Mouse (Mus musculus) neural tube, embryonic 14.5 days (tissue): ENCODE data around the gene 4930524N10Rik. TPM values are rescaled to one million over a fixed set of nuclear protein-coding genes. Genes with fewer than 3 reads are reported as not detected.

ENCODE experiments used
- ATAC-seq: fragments of 200-750 bp; cut with Nextera tagmentation; 2 replicates; pipeline ENCODE4 v1.8.0; 2017; ENCODE audit warnings: low read depth, mild to moderate bottlenecking, moderate TSS enrichment, moderate library complexity
- H3K27ac ChIP-seq: fragments of 300-500 bp; sonication (generic); 2 replicates; pipeline ENCODE4 v1.5.1; 2014; ENCODE audit warnings: low read depth, mild to moderate bottlenecking, control low read depth, low read length, moderate library complexity, mixed read lengths
- H3K27me3 ChIP-seq: fragments of 300-500 bp; sonication (generic); 2 replicates; pipeline ENCODE4 v1.6.1; 2014; ENCODE audit warnings: low read length; ENCODE audit not compliant: control insufficient read depth, insufficient read depth
- H3K36me3 ChIP-seq: fragments of 300-500 bp; sonication (generic); 2 replicates; pipeline ENCODE4 v1.6.1; 2014; ENCODE audit warnings: low read length, mixed read lengths; ENCODE audit not compliant: control insufficient read depth, insufficient read depth
- H3K4me1 ChIP-seq: fragments of 300-500 bp; sonication (generic); 2 replicates; pipeline ENCODE4 v1.6.1; 2014; ENCODE audit warnings: low read length; ENCODE audit not compliant: control insufficient read depth, insufficient read depth
- H3K4me2 ChIP-seq: fragments of 300-500 bp; sonication (generic); 2 replicates; pipeline ENCODE4 v1.6.1; 2014; ENCODE audit warnings: mild to moderate bottlenecking, low read depth, low read length, control low read depth
- H3K4me3 ChIP-seq: fragments of 300-500 bp; sonication (generic); 2 replicates; pipeline ENCODE4 v1.5.1; 2014; ENCODE audit warnings: low read depth, low read length, control low read depth, mixed read lengths
- H3K9ac ChIP-seq: fragments of 300-500 bp; sonication (generic); replicated peaks from 2 replicates; pipeline ENCODE4 v1.6.1; 2014; ENCODE audit warnings: low read depth, mild to moderate bottlenecking, control low read depth, low read length, mixed read lengths
- H3K9me3 ChIP-seq: fragments of 300-500 bp; sonication (generic); 2 replicates; pipeline ENCODE4 v1.6.1; 2016; ENCODE audit warnings: low read length; ENCODE audit not compliant: control insufficient read depth
- WGBS: fragments of 180-500 bp; shearing (Covaris S2); extraction: QIAGEN DNeasy Blood & Tissue Kit; methylation state at CpG from one replicate; pipeline ENCODE4 v1.1.7; 2014; 5-methylcytosine and 5-hydroxymethylcytosine counted together
- polyA plus RNA-seq: library from polyadenylated mRNA; unstranded; fragments of >200 nt; fragmentation: Nextera tagmentation; extraction: Ambion mirVana; gene quantifications from 2 replicates; pipeline ENCODE4 v1.2.1, GENCODE M21; 2014

The 4930524N10Rik gene
- not detected in 2 replicates for polyA plus RNA-seq

DNA sequence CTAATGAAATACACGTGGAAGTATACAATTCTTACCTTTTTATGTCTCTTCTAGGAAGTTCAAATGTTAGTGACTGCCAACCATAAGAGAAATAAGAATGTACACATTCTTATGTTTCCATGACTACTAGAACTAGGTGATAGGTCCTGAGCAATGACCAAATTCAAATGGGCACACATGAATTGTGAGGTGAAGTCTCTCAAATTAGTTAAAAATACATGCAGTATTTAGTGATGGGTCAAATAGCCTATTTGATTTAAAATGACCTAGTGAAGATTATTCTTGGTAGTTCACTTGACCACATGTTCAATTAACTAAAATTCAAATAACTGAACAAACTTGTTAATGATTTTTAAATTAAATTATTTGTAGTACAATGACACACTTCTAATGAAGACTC is at the start of gene 4930524N10Rik:
4930524N10Rik (minus strand) TSS at position 101 of the 400 bp plus-strand sequence.
- no peaks in the 10 kb centered on the region for H3K9me3 ChIP-seq
- 12% methylated on average over 1 of the region's 1 CpGs for WGBS
- no peaks in the 10 kb centered on the region for H3K4me1 ChIP-seq
- H3K4me2 ChIP-seq = no peak within 1 kb of the TSS
- H3K9ac ChIP-seq = no peak within 1 kb of the TSS
- no peak within 1 kb of the TSS for H3K4me3 ChIP-seq
- H3K36me3 ChIP-seq = no peaks in the 10 kb centered on the region
- no peak within 1 kb of the TSS for H3K27ac ChIP-seq
- no peaks in the 10 kb centered on the region for H3K27me3 ChIP-seq
- no peak for ATAC-seq

DNA sequence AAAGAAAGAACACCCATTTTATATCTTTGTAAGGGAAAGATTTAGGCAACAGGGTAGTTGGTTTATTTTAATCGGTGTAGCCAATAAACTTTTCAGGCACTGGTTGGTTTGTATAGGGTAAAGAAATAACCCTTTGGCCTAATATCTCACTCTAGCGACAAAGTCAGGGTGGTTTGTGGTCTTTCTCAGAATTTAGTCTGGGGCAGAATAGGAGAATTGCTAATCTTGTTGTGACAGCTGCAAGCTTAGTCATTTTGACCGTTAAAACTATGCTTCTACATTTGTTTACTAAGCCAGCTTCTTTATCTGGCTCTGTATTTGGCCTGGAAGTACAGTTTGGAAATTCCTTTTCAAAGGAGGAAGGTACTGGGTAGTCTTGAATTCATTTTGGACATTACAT is 6.8 kb upstream of the 4930524N10Rik start:
- Histone ChIP-seq H3K4me2 (no peak overlapping the region), H3K36me3 (no peaks in the 10 kb centered on the region), H3K4me1 (no peaks in the 10 kb centered on the region), H3K4me3 (no peak overlapping the region), H3K27me3 (no peaks in the 10 kb centered on the region), H3K9me3 (no peaks in the 10 kb centered on the region), H3K27ac (no peak overlapping the region), H3K9ac (no peak overlapping the region)
- no peak for ATAC-seq
- WGBS = 72% methylated on average over 3 of the region's 3 CpGs

DNA sequence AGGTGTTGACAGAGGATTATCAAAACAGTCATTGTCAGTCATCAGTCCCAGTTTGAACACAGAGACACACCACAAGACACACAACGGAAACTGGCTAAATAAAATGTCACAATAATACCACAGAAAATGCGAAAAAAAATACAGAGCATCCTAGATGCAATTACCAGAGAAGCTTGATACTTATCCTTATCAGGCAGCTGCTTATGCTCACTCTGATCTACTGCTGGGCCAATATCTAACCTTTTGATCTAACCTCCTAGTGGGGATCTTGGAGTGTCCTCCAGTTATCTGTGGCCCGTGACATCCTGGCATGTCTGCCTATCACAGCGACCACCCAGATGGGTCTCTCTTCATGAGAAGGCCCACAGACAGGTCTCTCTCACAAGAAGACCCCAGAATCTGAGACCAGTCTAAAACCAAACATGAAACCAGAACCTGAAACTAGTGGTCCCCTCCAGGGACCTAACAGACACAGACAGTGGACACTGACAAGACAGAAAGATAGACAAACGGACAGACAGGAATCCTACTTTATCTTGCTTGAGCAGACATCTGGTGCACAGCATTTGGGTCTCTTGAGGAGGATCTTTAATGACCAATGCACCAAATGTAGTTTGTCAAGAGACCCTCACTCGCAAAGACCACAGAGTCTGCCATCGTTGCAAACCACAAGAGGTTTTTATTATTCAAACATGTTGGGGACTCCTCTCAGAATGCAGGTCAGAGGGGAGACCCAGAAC is 6.3 kb upstream of the 4930524N10Rik start:
- no peaks in the 10 kb centered on the region for H3K27me3 ChIP-seq
- ATAC-seq = no peak

DNA sequence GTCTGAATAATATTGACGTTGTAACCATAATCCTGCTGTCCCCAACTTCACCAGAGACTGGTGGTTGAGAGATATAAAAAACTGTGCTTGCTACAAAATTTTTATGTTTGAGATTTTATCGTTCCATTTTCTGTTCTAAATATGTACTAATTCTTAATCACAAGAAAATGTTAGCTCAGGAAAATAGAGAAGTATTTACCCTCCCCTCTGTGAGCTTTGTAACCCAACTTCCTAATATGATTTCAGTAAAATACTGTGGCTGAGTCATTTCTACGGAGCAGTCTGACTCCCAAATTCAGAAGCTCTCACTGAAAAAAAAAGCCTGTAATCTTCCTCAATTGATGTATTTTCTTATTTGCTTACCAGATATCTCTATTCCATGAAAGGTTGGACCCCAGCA is 4.7 kb upstream of the 4930524N10Rik start:
- no peak for ATAC-seq
- Histone ChIP-seq H3K4me3 (no peak overlapping the region), H3K27ac (no peak overlapping the region), H3K9ac (no peak overlapping the region), H3K4me1 (no peaks in the 10 kb centered on the region), H3K27me3 (no peaks in the 10 kb centered on the region), H3K36me3 (no peaks in the 10 kb centered on the region), H3K9me3 (no peaks in the 10 kb centered on the region), H3K4me2 (no peak overlapping the region)
- 85% methylated on average over 3 of the region's 3 CpGs for WGBS

More for the DNA sequence above, 6.3 kb upstream of the 4930524N10Rik start:
- no peak overlapping the region for H3K9ac ChIP-seq
- H3K9me3 ChIP-seq = no peaks in the 10 kb centered on the region
- no peaks in the 10 kb centered on the region for H3K36me3 ChIP-seq
- no peaks in the 10 kb centered on the region for H3K4me1 ChIP-seq
- H3K4me3 ChIP-seq = no peak overlapping the region
- no peak overlapping the region for H3K27ac ChIP-seq
- WGBS = 87% methylated on average over 7 of the region's 7 CpGs
- H3K4me2 ChIP-seq = no peak overlapping the region

Other genes with a start within 250 kb of the 4930524N10Rik start
- gene Gm15140, start 222.7 kb downstream of the 4930524N10Rik start, polyA plus RNA-seq = not detected in 2 replicates
- gene Samt4, start 138.6 kb upstream of the 4930524N10Rik start, polyA plus RNA-seq = not detected in 2 replicates
- gene Samt2, start 236.0 kb upstream of the 4930524N10Rik start, polyA plus RNA-seq = not detected in 2 replicates